Mouse (Mus musculus) cerebral cortex, adult 2 months (tissue): Measurements from ENCODE around the gene Kidins220.

Source experiments
- WGBS: fragments of 180-500 bp; shearing (Covaris S2); methylation state at CpG from one replicate; pipeline ENCODE4 v1.1.7; 2018; 5-methylcytosine and 5-hydroxymethylcytosine counted together

Kidins220 gene

DNA sequence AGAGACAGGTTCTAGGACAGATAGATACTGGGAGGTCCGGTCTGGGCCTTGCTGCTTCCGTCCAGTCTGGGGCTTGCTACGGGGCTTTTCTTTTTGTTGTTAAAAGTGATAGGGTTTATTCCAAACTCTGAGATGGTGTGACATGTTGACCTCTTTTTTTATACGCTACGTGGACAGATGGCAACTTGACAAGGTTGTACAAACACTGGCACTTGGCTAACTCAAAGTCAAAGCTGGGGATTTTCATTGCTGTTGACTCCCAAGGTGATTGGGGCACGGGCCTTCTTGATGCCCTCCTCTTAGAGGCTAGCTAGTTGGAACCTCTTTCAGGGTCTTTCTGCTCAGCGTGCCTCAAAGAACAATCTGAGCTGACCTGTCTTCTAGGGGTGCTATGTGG lies 136.0 kb downstream of the Kidins220 start:
- WGBS = 88% methylated on average over 7 of the region's 7 CpGs
